ENCODE assay signal across 12 mouse cellular contexts in genomic region chr13:49183646-49184045, GRCm38 (mm10). TPM values are rescaled to one million over a fixed set of nuclear protein-coding genes. Genes with fewer than 3 reads are reported as not detected.
DNase-seq lines count a peak whose midpoint lies in the region; ATAC-seq and TF ChIP-seq lines count a peak whose summit lies in the region.
"Had no signal": no experiment of that assay in that cellular context is flagged by ENCODE, and none has a peak within 500 bp of the region (broad histone marks: within the 10 kb centered on the region; RNA-seq: fewer than 3 reads in every experiment).

No protein-coding gene starts in this region.

- H3K36me3 ChIP-seq in heart, embryonic 15.5 days: no peaks in the 10 kb centered on the region
- H3K36me3 ChIP-seq: hindbrain, embryonic 15.5 days; limb, embryonic 13.5 days had no signal

- H3K27ac ChIP-seq in gastrocnemius, adult 2 months: peak overlapping the region; percentile 63
- H3K27ac ChIP-seq in heart, embryonic 15.5 days: 0 out of 2 replicates have a peak overlapping the region, but pooled peaks have one; percentile 0
- H3K27ac ChIP-seq: hindbrain, embryonic 15.5 days; limb, embryonic 13.5 days had no signal

- intact Hi-C loops in gastrocnemius, adult 2 months (cut with DNase I): no loop called here

- no peak for TF ChIP-seq CTCF in gastrocnemius, adult 2 months (IDR thresholded peaks at IDR 0.05)

- H3K9me3 ChIP-seq in heart, embryonic 15.5 days (replicated peaks): no peaks in the 10 kb centered on the region
- H3K9me3 ChIP-seq: hindbrain, embryonic 15.5 days; limb, embryonic 13.5 days had no signal

- no peak overlapping the region for H3K4me2 ChIP-seq in heart, embryonic 15.5 days
- H3K4me2 ChIP-seq: hindbrain, embryonic 15.5 days; limb, embryonic 13.5 days had no signal

- peak; percentile 50 for DNase-seq in gastrocnemius, adult 2 months
- DNase-seq in gastrocnemius, adult 8-10 months (ENCODE audit: low spot score in 2 of 2): no peak
- DNase-seq in kidney, adult 9 months: peak; percentile 40
- DNase-seq in kidney, adult 11 months: no peak
- peak; percentile 47 for DNase-seq in 3T3-L1 (ENCODE audit: low read depth, low spot score)
- DNase-seq in retina, embryonic 14.5 days (ENCODE audit: low spot score): no peak
- DNase-seq in testis, postnatal 14 days (ENCODE audit: low spot score): no peak
- DNase-seq: layer of hippocampus, adult 9-11 months; thymus, postnatal 25 days had no signal

- H3K4me3 ChIP-seq in gastrocnemius, adult 2 months: no peak overlapping the region
- no peak overlapping the region for H3K4me3 ChIP-seq in heart, embryonic 15.5 days
- H3K4me3 ChIP-seq: hindbrain, embryonic 15.5 days; limb, embryonic 13.5 days had no signal

- ATAC-seq in heart, embryonic 15.5 days (replicated peaks; ENCODE audit: insufficient number of reproducible peaks, insufficient read depth, low FRiP score, low read depth): no peak

- no peak overlapping the region for H3K9ac ChIP-seq in heart, embryonic 15.5 days
- H3K9ac ChIP-seq: hindbrain, embryonic 15.5 days; limb, embryonic 13.5 days had no signal

- no peaks in the 10 kb centered on the region for H3K27me3 ChIP-seq in heart, embryonic 15.5 days
- H3K27me3 ChIP-seq: hindbrain, embryonic 15.5 days; limb, embryonic 13.5 days had no signal

- H3K4me1 ChIP-seq in heart, embryonic 15.5 days (replicated peaks): peaks cover 57% of the 10 kb centered on the region

- 44% methylated on average over 5 of the region's 5 CpGs for WGBS in heart, embryonic 15.5 days

RNA-seq across cellular contexts. Expression of gene Ninj1, which starts 3.6 kb away (rescaled TPM):
- total RNA-seq in gastrocnemius, adult 2 months (2021): 10 to 100 TPM; 17.2 to 18.7 TPM
- total RNA-seq in gastrocnemius, adult 8-10 months (2022): 10 to 100 TPM; 15.4 to 22.5 (median 19.0) TPM
- polyA plus RNA-seq in heart, embryonic 15.5 days (2015; fragmentation: Nextera tagmentation; extraction: Ambion mirVana): 70.2 and 75.7 TPM in 2 replicates

RNA-seq across cellular contexts. Expression of gene Card19, which starts 32.2 kb away (rescaled TPM):
- total RNA-seq in gastrocnemius, adult 2 months (2021): 100 to 1,000 TPM; 113 to 123 TPM
- 100 to 1,000 TPM; 121 to 134 (median 131) TPM for total RNA-seq in gastrocnemius, adult 8-10 months (2022)
- polyA plus RNA-seq in heart, embryonic 15.5 days (2015; fragmentation: Nextera tagmentation; extraction: Ambion mirVana): 121 and 126 TPM in 2 replicates

RNA-seq across cellular contexts. Expression of gene Wnk2, which starts 35.8 kb away (rescaled TPM):
- 10 to 100 TPM; 58.9 to 99.2 TPM for total RNA-seq in gastrocnemius, adult 2 months (2021)
- total RNA-seq in gastrocnemius, adult 8-10 months (2022): 10 to 100 TPM; 81.6 to 86.2 (median 81.9) TPM
- 1.4 and 2.0 TPM in 2 replicates for polyA plus RNA-seq in heart, embryonic 15.5 days (2015; fragmentation: Nextera tagmentation; extraction: Ambion mirVana)

Comparison
In these comparisons a context has a peak if more than half of its experiments do, and no peak if none do; other contexts are left out.
1. DNase-seq: peak in gastrocnemius, adult 2 months (single experiment), kidney, adult 9 months (single experiment) and 3T3-L1 (single experiment); none in gastrocnemius, adult 8-10 months (0 of 2), kidney, adult 11 months (single experiment), retina, embryonic 14.5 days (single experiment) and testis, postnatal 14 days (single experiment).